Mouse (Mus musculus) myocyte (in vitro differentiated cells): ENCODE measurements around the gene Gpi1.

ENCODE experiments used
- CEBPB ChIP-seq: IDR thresholded peaks from 2 replicates; pipeline ENCODE4 v1.6.1; 2011; ENCODE audit warnings: mild to moderate bottlenecking, moderate library complexity; ENCODE audit not compliant: poor library complexity, insufficient read depth, severe bottlenecking
- E2F4 ChIP-seq: IDR thresholded peaks from one replicate; pipeline ENCODE4 v1.6.1; 2011; ENCODE audit warnings: mild to moderate bottlenecking, control low read depth, moderate library complexity; ENCODE audit not compliant: insufficient read depth
- MAX ChIP-seq: IDR thresholded peaks from one replicate; pipeline ENCODE4 v1.6.1; 2011; ENCODE audit warnings: low read depth, mild to moderate bottlenecking, control low read depth
- MYOD1 ChIP-seq, 3 experiments: IDR thresholded peaks; one replicate each; pipeline ENCODE4 v1.6.1; 2011; ENCODE audit warnings: control low read depth in 2 of 3, low read depth in 2 of 3, mild to moderate bottlenecking in 2 of 3, moderate library complexity in 1 of 3; ENCODE audit not compliant: insufficient read length in 2 of 3, control insufficient read depth in 1 of 3
- POLR2A ChIP-seq: IDR thresholded peaks from one replicate; pipeline ENCODE4 v1.6.1; 2011; ENCODE audit warnings: low read depth, mild to moderate bottlenecking, control low read depth, moderate library complexity; ENCODE audit not compliant: insufficient read length
- REST ChIP-seq: IDR thresholded peaks from one replicate; pipeline ENCODE4 v1.6.1; 2011; ENCODE audit warnings: mild to moderate bottlenecking, control low read depth, moderate library complexity; ENCODE audit not compliant: insufficient read depth, insufficient read length
- TCF12 ChIP-seq: IDR thresholded peaks from one replicate; pipeline ENCODE4 v1.6.1; 2011; ENCODE audit warnings: mild to moderate bottlenecking, control low read depth; ENCODE audit not compliant: poor library complexity, insufficient read depth, severe bottlenecking
- TCF3 ChIP-seq: IDR thresholded peaks from one replicate; pipeline ENCODE4 v1.6.1; 2011; ENCODE audit warnings: low read depth, control low read depth; ENCODE audit not compliant: insufficient read length
- USF1 ChIP-seq: IDR thresholded peaks from one replicate; pipeline ENCODE4 v1.6.1; 2011; ENCODE audit warnings: low read depth, mild to moderate bottlenecking, control low read depth, moderate library complexity

DNA sequence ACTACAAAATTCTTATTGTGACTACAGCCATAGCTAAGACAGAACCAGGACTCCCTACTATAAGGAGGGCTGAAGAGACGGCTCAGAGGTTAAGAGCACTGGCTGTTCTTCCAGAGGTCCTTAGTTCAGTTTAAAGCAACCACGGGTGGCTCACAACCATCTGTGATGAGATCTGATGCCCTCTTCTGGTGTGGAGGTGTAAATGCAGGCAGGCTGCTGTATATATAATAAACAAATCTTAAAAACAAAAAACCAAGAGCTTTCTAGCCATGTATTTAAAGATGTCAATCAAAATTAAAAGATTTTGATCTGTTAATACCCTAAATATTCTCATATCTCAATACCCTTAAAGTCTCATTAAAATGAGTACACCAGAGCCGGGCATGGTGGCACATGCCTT is 71.0 kb downstream of the Gpi1 start:
- no peak for TF ChIP-seq MYOD1 (IDR thresholded peaks at IDR 0.05; ENCODE audit: control insufficient read depth in 1 of 3, insufficient read length in 2 of 3, low read depth in 2 of 3)
- TF ChIP-seq CEBPB, result no peak
- TF ChIP-seq REST, result no peak
- no peak for TF ChIP-seq E2F4
- TF ChIP-seq MAX, result no peak
- TF ChIP-seq POLR2A, result no peak
- TF ChIP-seq TCF12, result no peak
- no peak for TF ChIP-seq USF1
- no peak for TF ChIP-seq TCF3
